Mouse (Mus musculus): Measurements from ENCODE around the gene Fsip1. TPM values are rescaled to one million over a fixed set of nuclear protein-coding genes. Genes with fewer than 3 reads are reported as not detected.
A peak's percentile ranks its signal among the peaks of the same experiment; 100 is the strongest.

Fsip1 gene
- polyA plus RNA-seq, 1 experiment = 0.58 TPM

- TF ChIP-seq POLR2A (IDR thresholded peaks at IDR 0.05; ENCODE audit: borderline replicate concordance, low read depth, low read length) (no peak), CTCF (IDR thresholded peaks at IDR 0.05; ENCODE audit: low read depth, low read length) (no peak)
- Histone ChIP-seq H3K4me3 (ENCODE audit: insufficient read depth, low read length) (no peak overlapping the region), H3K4me1 (ENCODE audit: control insufficient read depth, insufficient read depth, low read length) (peaks cover 22% of the 10 kb centered on the region), H3K27ac (ENCODE audit: insufficient read depth, low read depth, low read length) (peak overlapping the region; percentile 66)
These were observed 5.9 kb upstream of the Fsip1 start for GRCm38 (mm10) chr2:118262673-118263072.

- no peak for TF ChIP-seq CTCF (IDR thresholded peaks at IDR 0.05; ENCODE audit: low read depth, low read length)
- no peak for TF ChIP-seq POLR2A (IDR thresholded peaks at IDR 0.05; ENCODE audit: borderline replicate concordance, low read depth, low read length)
- peaks cover 28% of the 10 kb centered on the region for H3K4me1 ChIP-seq (ENCODE audit: control insufficient read depth, insufficient read depth, low read length)
- H3K27ac ChIP-seq (ENCODE audit: insufficient read depth, low read depth, low read length) = peak overlapping the region; percentile 68
- H3K4me3 ChIP-seq (ENCODE audit: insufficient read depth, low read length) = peak overlapping the region; percentile 41
These were observed 3.0 kb upstream of the Fsip1 start for GRCm38 (mm10) chr2:118259746-118260145.

- peak overlapping the region; percentile 91 for H3K4me3 ChIP-seq (ENCODE audit: insufficient read depth, low read length)
- no peak for TF ChIP-seq CTCF (IDR thresholded peaks at IDR 0.05; ENCODE audit: low read depth, low read length)
- TF ChIP-seq POLR2A (IDR thresholded peaks at IDR 0.05; ENCODE audit: borderline replicate concordance, low read depth, low read length) = no peak
- H3K27ac ChIP-seq (ENCODE audit: insufficient read depth, low read depth, low read length) = no peak overlapping the region
- H3K4me1 ChIP-seq (ENCODE audit: control insufficient read depth, insufficient read depth, low read length) = peaks cover 21% of the 10 kb centered on the region
These were observed 328 bp upstream of the Fsip1 start for GRCm38 (mm10) chr2:118257094-118257493.

- TF ChIP-seq CTCF (IDR thresholded peaks at IDR 0.05; ENCODE audit: low read depth, low read length) (no peak), POLR2A (IDR thresholded peaks at IDR 0.05; ENCODE audit: borderline replicate concordance, low read depth, low read length) (no peak)
- Histone ChIP-seq H3K27ac (ENCODE audit: insufficient read depth, low read depth, low read length) (no peak overlapping the region), H3K4me3 (ENCODE audit: insufficient read depth, low read length) (no peak overlapping the region), H3K4me1 (ENCODE audit: control insufficient read depth, insufficient read depth, low read length) (peaks cover 17% of the 10 kb centered on the region)
These were observed 2.2 kb downstream of the Fsip1 start for GRCm38 (mm10) chr2:118254516-118254915.

DNA sequence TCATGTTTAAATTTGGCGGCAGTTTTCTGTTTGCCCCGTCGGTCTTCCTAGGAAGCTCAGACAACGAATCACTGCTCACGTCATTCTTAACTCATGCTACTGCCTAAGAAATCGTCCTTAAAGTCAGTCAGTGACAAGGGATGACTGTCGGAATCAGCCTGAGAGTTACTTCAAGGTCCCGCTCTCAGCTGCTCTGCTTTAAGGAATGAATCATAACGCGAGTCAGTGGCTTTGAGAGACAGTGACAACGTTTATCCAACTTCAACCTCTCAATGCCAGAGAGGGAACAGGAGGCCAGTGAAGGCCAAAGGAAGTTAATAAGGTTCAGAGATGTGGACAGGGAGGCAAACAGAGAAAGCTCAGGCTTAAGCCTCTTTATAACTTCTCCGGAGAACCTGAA, 7.8 kb downstream of the Fsip1 start:
- peaks cover 5% of the 10 kb centered on the region for H3K4me1 ChIP-seq (ENCODE audit: control insufficient read depth, insufficient read depth, low read length)
- no peak overlapping the region for H3K27ac ChIP-seq (ENCODE audit: insufficient read depth, low read depth, low read length)
- no peak overlapping the region for H3K4me3 ChIP-seq (ENCODE audit: insufficient read depth, low read length)
- no peak for TF ChIP-seq POLR2A (IDR thresholded peaks at IDR 0.05; ENCODE audit: borderline replicate concordance, low read depth, low read length)
- no peak for TF ChIP-seq CTCF (IDR thresholded peaks at IDR 0.05; ENCODE audit: low read depth, low read length)

GRCm38 (mm10) chr2:118248016-118248415, 8.8 kb downstream of the Fsip1 start:
- no peak overlapping the region for H3K4me3 ChIP-seq (ENCODE audit: insufficient read depth, low read length)
- peaks cover 5% of the 10 kb centered on the region for H3K4me1 ChIP-seq (ENCODE audit: control insufficient read depth, insufficient read depth, low read length)
- no peak for TF ChIP-seq POLR2A (IDR thresholded peaks at IDR 0.05; ENCODE audit: borderline replicate concordance, low read depth, low read length)
- no peak for TF ChIP-seq CTCF (IDR thresholded peaks at IDR 0.05; ENCODE audit: low read depth, low read length)
- H3K27ac ChIP-seq (ENCODE audit: insufficient read depth, low read depth, low read length) = no peak overlapping the region

DNA sequence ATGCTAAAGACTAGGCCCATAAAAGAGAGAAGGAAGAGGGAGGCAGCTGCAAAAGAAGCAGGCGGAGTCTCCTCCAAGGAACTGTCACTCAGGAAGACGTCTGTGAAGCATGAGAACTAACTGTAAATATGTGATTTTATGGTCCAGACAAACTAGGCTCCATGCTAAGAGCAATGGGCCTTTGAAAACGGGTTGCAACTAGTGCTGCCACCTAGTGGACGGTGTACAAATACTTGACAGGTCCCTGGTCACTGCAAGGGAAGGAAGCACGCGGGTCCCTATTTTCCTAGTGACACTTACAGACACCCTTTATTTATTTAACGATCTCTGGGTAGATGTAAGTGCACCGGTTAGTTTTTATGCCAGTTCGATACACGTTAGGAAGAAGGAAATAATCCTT, 10.9 kb downstream of the Fsip1 start:
- H3K4me1 ChIP-seq (ENCODE audit: control insufficient read depth, insufficient read depth, low read length) = no peaks in the 10 kb centered on the region
- TF ChIP-seq POLR2A (IDR thresholded peaks at IDR 0.05; ENCODE audit: borderline replicate concordance, low read depth, low read length) (no peak), CTCF (IDR thresholded peaks at IDR 0.05; ENCODE audit: low read depth, low read length) (peak; percentile 81)
- H3K27ac ChIP-seq (ENCODE audit: insufficient read depth, low read depth, low read length) = no peak overlapping the region
- no peak overlapping the region for H3K4me3 ChIP-seq (ENCODE audit: insufficient read depth, low read length)

DNA sequence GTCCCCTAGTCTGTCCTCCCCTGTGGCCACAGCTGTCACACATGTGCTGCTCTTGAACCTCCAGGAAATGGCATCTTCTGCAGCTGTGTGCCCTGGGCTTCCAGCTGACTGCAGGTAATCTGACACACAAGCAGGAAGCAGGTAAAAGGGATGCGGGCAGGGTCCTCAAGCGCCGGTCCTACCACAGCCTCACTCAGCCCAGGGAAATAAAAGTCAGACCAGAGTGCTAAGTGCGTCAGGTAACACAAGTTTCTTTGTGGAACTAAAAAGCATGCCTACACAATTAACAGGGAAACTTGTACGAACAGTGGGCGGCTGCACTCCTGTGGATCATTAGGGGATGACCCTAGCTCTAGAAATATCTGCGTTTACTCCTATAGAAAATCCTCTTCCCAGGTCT, 20.6 kb downstream of the Fsip1 start:
- no peak overlapping the region for H3K4me3 ChIP-seq (ENCODE audit: insufficient read depth, low read length)
- TF ChIP-seq POLR2A (IDR thresholded peaks at IDR 0.05; ENCODE audit: borderline replicate concordance, low read depth, low read length) (no peak), CTCF (IDR thresholded peaks at IDR 0.05; ENCODE audit: low read depth, low read length) (no peak)
- no peaks in the 10 kb centered on the region for H3K4me1 ChIP-seq (ENCODE audit: control insufficient read depth, insufficient read depth, low read length)

GRCm38 (mm10) chr2:118235614-118236013, 21.2 kb downstream of the Fsip1 start:
- TF ChIP-seq CTCF (IDR thresholded peaks at IDR 0.05; ENCODE audit: low read depth, low read length) (no peak), POLR2A (IDR thresholded peaks at IDR 0.05; ENCODE audit: borderline replicate concordance, low read depth, low read length) (no peak)
- H3K4me1 ChIP-seq (ENCODE audit: control insufficient read depth, insufficient read depth, low read length) = no peaks in the 10 kb centered on the region
- H3K4me3 ChIP-seq (ENCODE audit: insufficient read depth, low read length) = no peak overlapping the region
- no peak overlapping the region for H3K27ac ChIP-seq (ENCODE audit: insufficient read depth, low read depth, low read length)

More for the DNA sequence above, 20.6 kb downstream of the Fsip1 start:
- no peak overlapping the region for H3K27ac ChIP-seq (ENCODE audit: insufficient read depth, low read depth, low read length)

- Histone ChIP-seq H3K4me1 (ENCODE audit: control insufficient read depth, insufficient read depth, low read length) (no peaks in the 10 kb centered on the region), H3K27ac (ENCODE audit: insufficient read depth, low read depth, low read length) (no peak overlapping the region), H3K4me3 (ENCODE audit: insufficient read depth, low read length) (no peak overlapping the region)
- TF ChIP-seq CTCF (IDR thresholded peaks at IDR 0.05; ENCODE audit: low read depth, low read length) (no peak), POLR2A (IDR thresholded peaks at IDR 0.05; ENCODE audit: borderline replicate concordance, low read depth, low read length) (no peak)
These were observed 26.2 kb downstream of the Fsip1 start for GRCm38 (mm10) chr2:118230544-118230943.
